Mouse (Mus musculus) C2C12 (cell line): ENCODE measurements around the gene Nudcd3. TPM values are rescaled to one million over a fixed set of nuclear protein-coding genes. Genes with fewer than 3 reads are reported as not detected.

Experiments
- H3K27me3 ChIP-seq: one replicate; pipeline ENCODE4 v1.6.1; 2011; ENCODE audit not compliant: control insufficient read depth, insufficient read depth, insufficient read length
- H3K36me3 ChIP-seq: one replicate; pipeline ENCODE4 v1.6.1; 2011; ENCODE audit not compliant: control insufficient read depth, insufficient read depth
- H3K4me3 ChIP-seq: one replicate; pipeline ENCODE4 v1.5.1; 2011; ENCODE audit warnings: mild to moderate bottlenecking, control low read depth; ENCODE audit not compliant: poor library complexity, insufficient read depth, severe bottlenecking
- H3K79me2 ChIP-seq: one replicate; pipeline ENCODE4 v1.6.1; 2011; ENCODE audit not compliant: control insufficient read depth, insufficient read depth
- H3K79me3 ChIP-seq: one replicate; pipeline ENCODE4 v1.6.1; 2011; ENCODE audit warnings: low read depth, control low read depth
- H3ac ChIP-seq: one replicate; pipeline ENCODE3; 2011; ENCODE audit warnings: low read depth; ENCODE audit not compliant: control insufficient read depth, insufficient read length
- CEBPB ChIP-seq: IDR thresholded peaks from one replicate; pipeline ENCODE4 v1.6.1; 2011; ENCODE audit warnings: low read depth, mild to moderate bottlenecking, control low read depth, moderate library complexity
- CTCF ChIP-seq: IDR thresholded peaks from one replicate; pipeline ENCODE4 v1.5.1; 2011; ENCODE audit not compliant: control insufficient read depth, insufficient read depth, insufficient read length
- FOSL1 ChIP-seq: IDR thresholded peaks from one replicate; pipeline ENCODE4 v1.8.0; 2011; ENCODE audit warnings: mild to moderate bottlenecking, low read length; ENCODE audit not compliant: poor library complexity, insufficient read depth, severe bottlenecking
- MAX ChIP-seq: IDR thresholded peaks from one replicate; pipeline ENCODE4 v1.6.1; 2011; ENCODE audit warnings: mild to moderate bottlenecking, control low read depth
- MYOD1 ChIP-seq: IDR thresholded peaks from one replicate; pipeline ENCODE4 v1.6.1; 2011; ENCODE audit warnings: low read depth; ENCODE audit not compliant: control insufficient read depth, insufficient read length
- MYOG ChIP-seq: IDR thresholded peaks from one replicate; pipeline ENCODE4 v1.6.1; 2011; ENCODE audit not compliant: control insufficient read depth, insufficient read length; ENCODE audit errors: extremely low read depth
- USF1 ChIP-seq: IDR thresholded peaks from one replicate; pipeline ENCODE4 v1.6.1; 2011; ENCODE audit warnings: low read depth, mild to moderate bottlenecking, control low read depth, moderate library complexity
- polyA plus RNA-seq: library from polyadenylated mRNA; unstranded; fragments of >200 nt; fragmentation: generic; extraction: Trizol; gene quantifications from one replicate; pipeline ENCODE4 v1.2.1, GENCODE M21; 2012; ENCODE audit warnings: missing spikeins

Gene Nudcd3
- polyA plus RNA-seq, 1 experiment: 56.1 TPM

GRCm38 (mm10) chr11:6164781-6165180, 35.4 kb downstream of the Nudcd3 start:
- no peak overlapping the region for H3ac ChIP-seq
- H3K79me2 ChIP-seq: peaks cover 98% of the 10 kb centered on the region
- H3K4me3 ChIP-seq: no peak overlapping the region
- H3K36me3 ChIP-seq: no peaks in the 10 kb centered on the region
- H3K27me3 ChIP-seq: no peaks in the 10 kb centered on the region
- TF ChIP-seq MAX: no peak
- TF ChIP-seq CEBPB: no peak
- peaks cover 71% of the 10 kb centered on the region for H3K79me3 ChIP-seq

- H3K79me2 ChIP-seq: peaks cover 98% of the 10 kb centered on the region
- no peak overlapping the region for H3ac ChIP-seq
- TF ChIP-seq CEBPB: no peak
- TF ChIP-seq FOSL1: no peak
- no peak for TF ChIP-seq MYOG
- no peak for TF ChIP-seq USF1
- no peak for TF ChIP-seq CTCF
- no peak for TF ChIP-seq MYOD1
- no peak for TF ChIP-seq MAX
- no peaks in the 10 kb centered on the region for H3K36me3 ChIP-seq
- no peak overlapping the region for H3K4me3 ChIP-seq
- no peaks in the 10 kb centered on the region for H3K27me3 ChIP-seq
- H3K79me3 ChIP-seq: peaks cover 72% of the 10 kb centered on the region
Measured at GRCm38 (mm10) chr11:6163706-6164105, 36.5 kb downstream of the Nudcd3 start.

DNA sequence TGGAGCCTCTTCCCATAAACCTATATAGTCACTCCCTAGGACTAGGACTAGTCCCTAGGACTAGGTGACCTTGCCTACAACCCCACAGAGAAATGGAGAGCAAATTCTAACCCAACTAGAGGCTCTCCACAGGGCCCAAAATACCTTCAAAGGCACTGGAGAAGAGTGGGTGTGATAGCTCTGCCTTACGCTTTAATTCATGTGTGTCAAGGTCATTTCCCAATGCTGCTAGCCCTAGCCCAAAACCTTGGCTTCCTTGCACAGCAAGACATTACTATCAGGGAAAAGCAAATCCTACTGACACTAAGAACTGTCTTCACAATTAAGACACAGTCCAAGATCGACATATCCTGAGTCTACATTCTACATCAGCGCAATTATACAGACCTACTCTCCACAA, 37.2 kb downstream of the Nudcd3 start:
- no peaks in the 10 kb centered on the region for H3K27me3 ChIP-seq
- H3K4me3 ChIP-seq: no peak overlapping the region
- TF ChIP-seq CTCF (no peak), MYOD1 (no peak), MYOG (no peak), MAX (no peak), FOSL1 (no peak), USF1 (no peak), CEBPB (no peak)
- peaks cover 69% of the 10 kb centered on the region for H3K79me3 ChIP-seq
- no peaks in the 10 kb centered on the region for H3K36me3 ChIP-seq
- no peak overlapping the region for H3ac ChIP-seq
- H3K79me2 ChIP-seq: peaks cover 98% of the 10 kb centered on the region

- H3K27me3 ChIP-seq: no peaks in the 10 kb centered on the region
- H3K79me2 ChIP-seq: peaks cover 98% of the 10 kb centered on the region
- no peak overlapping the region for H3ac ChIP-seq
- H3K79me3 ChIP-seq: peaks cover 70% of the 10 kb centered on the region
- TF ChIP-seq CEBPB (no peak), USF1 (no peak), MYOD1 (no peak), MAX (no peak), CTCF (no peak), MYOG (no peak), FOSL1 (no peak)
- H3K36me3 ChIP-seq: no peaks in the 10 kb centered on the region
- no peak overlapping the region for H3K4me3 ChIP-seq
Measured at GRCm38 (mm10) chr11:6161549-6161948, 38.7 kb downstream of the Nudcd3 start.

- Histone ChIP-seq H3K79me3 (peaks cover 72% of the 10 kb centered on the region), H3ac (no peak overlapping the region), H3K79me2 (peaks cover 100% of the 10 kb centered on the region), H3K36me3 (no peaks in the 10 kb centered on the region), H3K27me3 (no peaks in the 10 kb centered on the region), H3K4me3 (no peak overlapping the region)
- TF ChIP-seq MYOD1 (no peak), MAX (no peak), MYOG (no peak), FOSL1 (no peak), CEBPB (no peak), USF1 (no peak), CTCF (no peak)
Measured at GRCm38 (mm10) chr11:6160663-6161271, 39.4 kb downstream of the Nudcd3 start.

DNA sequence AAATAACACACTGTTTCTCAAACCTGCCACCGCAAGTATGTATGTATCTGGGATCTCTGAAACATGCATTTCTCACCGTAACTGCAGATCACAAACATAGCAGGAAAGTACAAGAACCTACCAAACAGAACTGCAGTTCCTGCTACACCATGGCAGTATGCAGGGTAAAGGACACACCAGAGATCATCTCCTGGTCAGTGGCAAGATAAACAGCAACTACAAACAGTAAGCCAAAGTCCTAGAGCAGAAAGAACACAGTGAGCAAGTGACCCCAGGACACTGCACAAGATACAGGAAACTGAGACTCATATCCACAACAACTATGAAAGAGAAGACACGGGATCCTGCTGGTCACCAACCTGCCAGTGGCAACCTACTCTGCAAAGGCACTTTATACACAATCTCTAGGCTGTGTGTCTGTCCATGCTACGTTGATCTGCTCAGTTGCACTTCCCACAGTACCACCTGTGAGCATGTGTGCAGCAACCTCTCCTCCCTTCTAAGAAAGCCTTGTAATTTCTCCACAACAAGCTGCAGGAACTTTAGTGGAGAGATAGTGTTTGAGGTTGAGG, 40.4 kb downstream of the Nudcd3 start:
- no peaks in the 10 kb centered on the region for H3K36me3 ChIP-seq
- TF ChIP-seq MYOD1 (no peak), CTCF (no peak), USF1 (no peak), MAX (no peak), CEBPB (no peak), MYOG (no peak), FOSL1 (no peak)
- H3K79me3 ChIP-seq: peaks cover 71% of the 10 kb centered on the region
- peaks cover 100% of the 10 kb centered on the region for H3K79me2 ChIP-seq
- no peak overlapping the region for H3ac ChIP-seq
- no peak overlapping the region for H3K4me3 ChIP-seq
- H3K27me3 ChIP-seq: no peaks in the 10 kb centered on the region
